Comparison of ENCODE assay signal across 8 mouse cellular contexts in the genomic region with DNA sequence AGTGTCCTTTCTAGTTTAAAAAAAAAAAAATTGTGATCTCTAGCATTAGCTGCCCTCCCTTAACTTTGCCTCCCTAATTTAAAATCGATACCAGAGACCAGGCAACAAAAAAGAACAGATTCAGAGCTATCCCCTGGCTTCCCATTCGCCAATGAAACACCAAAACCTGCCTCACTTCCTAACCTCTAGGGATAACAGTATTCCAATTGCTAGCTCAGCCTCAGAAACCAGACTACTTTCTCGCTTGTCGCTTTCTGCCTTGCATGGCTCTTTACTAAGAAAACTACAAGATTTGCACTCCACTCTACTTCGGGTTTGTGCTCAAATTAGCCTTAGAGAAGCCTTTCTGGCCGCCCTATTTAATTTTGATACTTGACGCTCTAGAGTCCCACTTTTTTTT. TPM values are rescaled to one million over a fixed set of nuclear protein-coding genes. Genes with fewer than 3 reads are reported as not detected.
DNase-seq lines count a peak whose midpoint lies in the region; ATAC-seq and TF ChIP-seq lines count a peak whose summit lies in the region.

No protein-coding gene starts in this region.

- H3K9me3 ChIP-seq in hindbrain, embryonic 13.5 days, result no peaks in the 10 kb centered on the region
- no peaks in the 10 kb centered on the region for H3K9me3 ChIP-seq in midbrain, embryonic 12.5 days

- H3K4me1 ChIP-seq in kidney, adult 2 months (ENCODE audit: control insufficient read depth, insufficient read depth, low read length), result no peaks in the 10 kb centered on the region
- H3K4me1 ChIP-seq in bone marrow, adult 2 months (ENCODE audit: control insufficient read depth, insufficient read depth, low read length), result no peaks in the 10 kb centered on the region
- H3K4me1 ChIP-seq in hindbrain, embryonic 13.5 days (replicated peaks), result peaks cover 12% of the 10 kb centered on the region
- peaks cover 9% of the 10 kb centered on the region for H3K4me1 ChIP-seq in midbrain, embryonic 12.5 days

- H3K4me2 ChIP-seq in hindbrain, embryonic 13.5 days, result peak overlapping the region; percentile 74
- H3K4me2 ChIP-seq in midbrain, embryonic 12.5 days (replicated peaks), result peak overlapping the region; percentile 84

- ATAC-seq in hindbrain, embryonic 13.5 days (ENCODE audit: low FRiP score), result peak; percentile 16; the same call in 1 of the 2 replicates
- peak; percentile 23; the same call in 1 of the 2 replicates for ATAC-seq in midbrain, embryonic 12.5 days (ENCODE audit: low FRiP score, low read depth)

- peak overlapping the region; percentile 90; the same call in 1 of the 2 replicates for H3K4me3 ChIP-seq in kidney, adult 2 months (ENCODE audit: insufficient read depth, low read depth, low read length)
- H3K4me3 ChIP-seq in bone marrow, adult 2 months (replicated peaks; ENCODE audit: control insufficient read depth, low read depth, low read length), result peak overlapping the region; percentile 98
- H3K4me3 ChIP-seq in hindbrain, embryonic 13.5 days, result peak overlapping the region; percentile 86
- peak overlapping the region; percentile 89 for H3K4me3 ChIP-seq in midbrain, embryonic 12.5 days

- peak overlapping the region; percentile 68 for H3K27ac ChIP-seq in kidney, adult 2 months (ENCODE audit: insufficient read depth, low read depth, low read length)
- H3K27ac ChIP-seq in bone marrow, adult 2 months (ENCODE audit: control insufficient read depth, insufficient read depth, low read depth, low read length, poor library complexity), result no peak overlapping the region
- peak overlapping the region; percentile 83 for H3K27ac ChIP-seq in hindbrain, embryonic 13.5 days
- peak overlapping the region; percentile 63 for H3K27ac ChIP-seq in midbrain, embryonic 12.5 days (replicated peaks)

- DNase-seq in kidney, adult 2 months, result no peak
- DNase-seq in kidney, postnatal 25 days, result no peak
- no peak for DNase-seq in thymus, postnatal 10 days (ENCODE audit: low spot score in 2 of 2)
- DNase-seq in yolk sac, embryonic 10.5 days (ENCODE audit: low spot score), result no peak
- DNase-seq in adrenal gland, postnatal 25 days, result no peak

- H3K27me3 ChIP-seq in kidney, adult 2 months (replicated peaks; ENCODE audit: control insufficient read depth, insufficient read depth, low read length), result no peaks in the 10 kb centered on the region
- H3K27me3 ChIP-seq in hindbrain, embryonic 13.5 days, result no peaks in the 10 kb centered on the region
- H3K27me3 ChIP-seq in midbrain, embryonic 12.5 days, result no peaks in the 10 kb centered on the region

- WGBS in kidney, adult 2 months, result 26% methylated on average over 7 of the region's 7 CpGs
- 39% methylated on average over 7 of the region's 7 CpGs for WGBS in bone marrow, adult 2 months
- 30% methylated on average over 7 of the region's 7 CpGs for WGBS in hindbrain, embryonic 13.5 days
- 24% methylated on average over 7 of the region's 7 CpGs for WGBS in midbrain, embryonic 12.5 days

- H3K9ac ChIP-seq in hindbrain, embryonic 13.5 days, result peak overlapping the region; percentile 82
- peak overlapping the region; percentile 92 for H3K9ac ChIP-seq in midbrain, embryonic 12.5 days (replicated peaks)

- peaks cover 2% of the 10 kb centered on the region; the same call in 1 of the 2 replicates for H3K36me3 ChIP-seq in kidney, adult 2 months (ENCODE audit: control insufficient read depth, insufficient read depth, low read length)
- peaks cover 20% of the 10 kb centered on the region for H3K36me3 ChIP-seq in hindbrain, embryonic 13.5 days
- peaks cover 21% of the 10 kb centered on the region for H3K36me3 ChIP-seq in midbrain, embryonic 12.5 days

- no peak for TF ChIP-seq CTCF in kidney, adult 2 months (conservative IDR thresholded peaks at IDR 0.05; ENCODE audit: insufficient read depth, insufficient read length, low read depth, low read length)
- no peak for TF ChIP-seq CTCF in bone marrow, adult 2 months (IDR thresholded peaks at IDR 0.05; ENCODE audit: control insufficient read depth, insufficient read depth, low read length)

- TF ChIP-seq POLR2A in kidney, adult 2 months (IDR thresholded peaks at IDR 0.05; ENCODE audit: low read depth, low read length), result no peak
- no peak for TF ChIP-seq POLR2A in bone marrow, adult 2 months (IDR thresholded peaks at IDR 0.05; ENCODE audit: borderline replicate concordance, control insufficient read depth, low read depth, low read length)

RNA-seq across cellular contexts. Expression of a gene that starts 0.4 kb away (rescaled TPM):
- 12.4 and 14.6 TPM in 2 replicates for polyA plus RNA-seq in kidney, adult 2 months (2012; rRNA removed)
- 49.5 and 55.4 TPM in 2 replicates for polyA plus RNA-seq in bone marrow, adult 2 months (2011; ENCODE audit: insufficient read depth, insufficient read length, low replicate concordance, missing spikeins)
- 36.6 and 39.7 TPM in 2 replicates for polyA plus RNA-seq in hindbrain, embryonic 13.5 days (2015; fragmentation: Nextera tagmentation; extraction: Ambion mirVana)
- polyA plus RNA-seq in midbrain, embryonic 12.5 days (2016; fragmentation: Nextera tagmentation; extraction: Ambion mirVana), result 55.8 and 61.1 TPM in 2 replicates
- 32.3 and 32.7 TPM in 2 replicates for total RNA-seq in adrenal gland, postnatal 25 days (2021)

RNA-seq across cellular contexts. Expression of a gene that starts 15.2 kb away (rescaled TPM):
- polyA plus RNA-seq in kidney, adult 2 months (2012; rRNA removed), result 172 and 274 TPM in 2 replicates
- 80.5 and 81.0 TPM in 2 replicates for polyA plus RNA-seq in bone marrow, adult 2 months (2011; ENCODE audit: insufficient read depth, insufficient read length, low replicate concordance, missing spikeins)
- 331 and 342 TPM in 2 replicates for polyA plus RNA-seq in hindbrain, embryonic 13.5 days (2015; fragmentation: Nextera tagmentation; extraction: Ambion mirVana)
- polyA plus RNA-seq in midbrain, embryonic 12.5 days (2016; fragmentation: Nextera tagmentation; extraction: Ambion mirVana), result 341 and 343 TPM in 2 replicates
- 272 and 279 TPM in 2 replicates for total RNA-seq in adrenal gland, postnatal 25 days (2021)

RNA-seq across cellular contexts. Expression of a gene that starts 25.9 kb away (rescaled TPM):
- polyA plus RNA-seq in kidney, adult 2 months (2012; rRNA removed), result 5.1 and 6.0 TPM in 2 replicates
- polyA plus RNA-seq in bone marrow, adult 2 months (2011; ENCODE audit: insufficient read depth, insufficient read length, low replicate concordance, missing spikeins), result 2.5 and 8.7 TPM in 2 replicates
- polyA plus RNA-seq in hindbrain, embryonic 13.5 days (2015; fragmentation: Nextera tagmentation; extraction: Ambion mirVana), result 3.1 and 4.3 TPM in 2 replicates
- polyA plus RNA-seq in midbrain, embryonic 12.5 days (2016; fragmentation: Nextera tagmentation; extraction: Ambion mirVana), result 3.9 and 4.7 TPM in 2 replicates
- total RNA-seq in adrenal gland, postnatal 25 days (2021), result 7.9 and 8.3 TPM in 2 replicates

RNA-seq across cellular contexts. Expression of a gene that starts 35.7 kb away (rescaled TPM):
- polyA plus RNA-seq in kidney, adult 2 months (2012; rRNA removed), result 5.7 and 8.1 TPM in 2 replicates
- polyA plus RNA-seq in bone marrow, adult 2 months (2011; ENCODE audit: insufficient read depth, insufficient read length, low replicate concordance, missing spikeins), result 4.6 and 18.9 TPM in 2 replicates
- 19.4 and 21.2 TPM in 2 replicates for polyA plus RNA-seq in hindbrain, embryonic 13.5 days (2015; fragmentation: Nextera tagmentation; extraction: Ambion mirVana)
- 10.2 and 12.4 TPM in 2 replicates for polyA plus RNA-seq in midbrain, embryonic 12.5 days (2016; fragmentation: Nextera tagmentation; extraction: Ambion mirVana)
- 9.3 and 10.3 TPM in 2 replicates for total RNA-seq in adrenal gland, postnatal 25 days (2021)

RNA-seq across cellular contexts. Expression of a gene that starts 37.5 kb away (rescaled TPM):
- 12.6 and 13.9 TPM in 2 replicates for polyA plus RNA-seq in kidney, adult 2 months (2012; rRNA removed)
- polyA plus RNA-seq in bone marrow, adult 2 months (2011; ENCODE audit: insufficient read depth, insufficient read length, low replicate concordance, missing spikeins), result 5.7 and 16.4 TPM in 2 replicates
- 23.8 and 24.4 TPM in 2 replicates for polyA plus RNA-seq in hindbrain, embryonic 13.5 days (2015; fragmentation: Nextera tagmentation; extraction: Ambion mirVana)
- 29.2 and 29.4 TPM in 2 replicates for polyA plus RNA-seq in midbrain, embryonic 12.5 days (2016; fragmentation: Nextera tagmentation; extraction: Ambion mirVana)
- total RNA-seq in adrenal gland, postnatal 25 days (2021), result 53.4 and 54.9 TPM in 2 replicates
